Mouse (Mus musculus): ENCODE data around the gene Fam151a.

- TF ChIP-seq TCF12 (IDR thresholded peaks at IDR 0.05; ENCODE audit: insufficient read depth, poor library complexity, severe bottlenecking) = no peak
- no peak for TF ChIP-seq POLR2A (IDR thresholded peaks at IDR 0.05; ENCODE audit: insufficient read length, low read depth)
- TF ChIP-seq CEBPB (IDR thresholded peaks at IDR 0.05; ENCODE audit: insufficient read depth, poor library complexity, severe bottlenecking) = no peak
- TF ChIP-seq REST (IDR thresholded peaks at IDR 0.05; ENCODE audit: insufficient read depth, insufficient read length) = no peak
- no peak for TF ChIP-seq MYOD1 (IDR thresholded peaks at IDR 0.05; ENCODE audit: control insufficient read depth in 1 of 3, insufficient read length in 2 of 3, low read depth in 2 of 3)
- TF ChIP-seq E2F4 (IDR thresholded peaks at IDR 0.05; ENCODE audit: insufficient read depth) = no peak
- TF ChIP-seq MYOG (IDR thresholded peaks at IDR 0.05; ENCODE audit: control insufficient read depth in 1 of 3, insufficient read depth in 1 of 3, insufficient read length in 2 of 3, low read depth in 2 of 3) = no peak
- TF ChIP-seq MAX (IDR thresholded peaks at IDR 0.05; ENCODE audit: low read depth) = no peak
- no peak for TF ChIP-seq USF1 (IDR thresholded peaks at IDR 0.05; ENCODE audit: low read depth)
- no peak for TF ChIP-seq POLR2AphosphoS2 (IDR thresholded peaks at IDR 0.05; ENCODE audit: insufficient read length, low read depth)
Measured at GRCm38 (mm10) chr4:106769306-106769705, 35.6 kb downstream of the Fam151a start.
